21 mouse cellular contexts compared by ENCODE assay signal in the genomic region with DNA sequence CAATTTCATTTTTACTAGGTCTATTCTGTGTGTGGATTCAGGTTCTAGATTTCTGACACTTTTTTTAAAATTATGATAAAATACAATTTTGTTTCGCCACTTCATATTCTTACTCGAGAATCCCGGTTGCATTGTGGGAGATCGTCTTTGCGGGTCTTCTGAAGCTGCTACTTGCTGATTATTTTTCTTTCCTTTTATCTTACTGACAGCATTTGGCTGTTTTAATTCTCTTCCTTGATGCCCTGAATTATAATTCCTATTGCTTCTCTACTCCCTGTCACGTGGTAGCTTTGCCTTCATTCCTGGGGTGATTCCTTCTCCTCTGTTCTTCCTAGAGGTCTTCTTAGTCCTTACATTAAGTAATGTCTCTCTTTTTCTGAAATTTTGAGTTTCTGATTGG.
DNase-seq lines count a peak whose midpoint lies in the region; ATAC-seq and TF ChIP-seq lines count a peak whose summit lies in the region.
"Had no signal": no experiment of that assay in that cellular context is flagged by ENCODE, and none has a peak within 500 bp of the region (broad histone marks: within the 10 kb centered on the region; RNA-seq: fewer than 3 reads in every experiment).

No protein-coding gene starts in this region.

- no peaks in the 10 kb centered on the region for H3K9me3 ChIP-seq in MEL (replicated peaks; ENCODE audit: insufficient read depth, low read length)
- H3K9me3 ChIP-seq: embryonic facial prominence, embryonic 10.5 days; embryonic facial prominence, embryonic 12.5 days; forebrain, embryonic 10.5 days; forebrain, embryonic 12.5 days had no signal

- no peak for TF ChIP-seq EP300 in MEL (IDR thresholded peaks at IDR 0.05; ENCODE audit: low read depth in 1 of 2, low read length in 2 of 2)

- H3K27me3 ChIP-seq in MEL (ENCODE audit: control insufficient read depth in 1 of 2, insufficient read depth in 2 of 2, low read length in 2 of 2), result no peaks in the 10 kb centered on the region
- H3K27me3 ChIP-seq: embryonic facial prominence, embryonic 12.5 days; forebrain, embryonic 12.5 days; Patski had no signal

- H3K36me3 ChIP-seq in MEL (ENCODE audit: control insufficient read depth in 1 of 2, insufficient read depth in 2 of 2, low read length in 2 of 2), result no peaks in the 10 kb centered on the region; a peak in 1 of 4 replicates
- H3K36me3 ChIP-seq: embryonic facial prominence, embryonic 10.5 days; embryonic facial prominence, embryonic 12.5 days; forebrain, embryonic 10.5 days; forebrain, embryonic 12.5 days had no signal

- ATAC-seq in erythroid progenitor cell, adult 5-6 weeks (replicated peaks; ENCODE audit: low FRiP score, poor library complexity, severe bottlenecking), result peak; percentile 57
- peak; percentile 93 for ATAC-seq in megakaryocyte-erythroid progenitor cell, adult 5-6 weeks (replicated peaks; ENCODE audit: low FRiP score, low TSS enrichment, poor library complexity, severe bottlenecking)
- no peak for ATAC-seq in granulocyte monocyte progenitor cell, adult 5-6 weeks (replicated peaks; ENCODE audit: poor library complexity, severe bottlenecking)
- ATAC-seq: activated CD4-positive, CD25-positive, alpha-beta regulatory T cell, adult 4 months; forebrain, embryonic 14.5 days; forebrain, embryonic 16.5 days; Patski had no signal

- no peak overlapping the region for H3K27ac ChIP-seq in MEL (ENCODE audit: control insufficient read depth, low read depth, low read length)
- H3K27ac ChIP-seq: embryonic facial prominence, embryonic 10.5 days; embryonic facial prominence, embryonic 12.5 days; forebrain, embryonic 10.5 days; forebrain, embryonic 12.5 days had no signal

- H3K4me3 ChIP-seq in MEL (ENCODE audit: control insufficient read depth in 1 of 2, insufficient read depth in 1 of 2, low read depth in 2 of 2, low read length in 2 of 2), result no peak overlapping the region
- H3K4me3 ChIP-seq: embryonic facial prominence, embryonic 10.5 days; embryonic facial prominence, embryonic 12.5 days; forebrain, embryonic 10.5 days; forebrain, embryonic 12.5 days had no signal

- peak; percentile 4 for DNase-seq in MEL (ENCODE audit: low read depth, low spot score)
- DNase-seq in left cerebral cortex, adult 8-10 months (ENCODE audit: low spot score in 2 of 2), result no peak
- DNase-seq: adrenal gland, adult 8-10 months; adrenal gland, postnatal 14 days; adrenal gland, postnatal 36 days; cerebellum, adult 11-12 months; cerebellum, adult 2 months; cerebellum, adult 9-10 months; cerebellum, postnatal 14 days; cerebellum, postnatal 36 days had no signal

- no peak overlapping the region for H3K9ac ChIP-seq in MEL (ENCODE audit: control insufficient read depth, low read depth, low read length, poor library complexity, severe bottlenecking)
- H3K9ac ChIP-seq: embryonic facial prominence, embryonic 12.5 days; forebrain, embryonic 12.5 days had no signal

- TF ChIP-seq RAD21 in MEL (IDR thresholded peaks at IDR 0.05; ENCODE audit: low read depth, low read length), result no peak

- H3K79me2 ChIP-seq in MEL (ENCODE audit: control insufficient read depth, insufficient read depth, low read length, poor library complexity), result no peaks in the 10 kb centered on the region

- no peak for TF ChIP-seq CTCF in MEL (IDR thresholded peaks at IDR 0.05 in 2 of 3, conservative IDR thresholded peaks at IDR 0.05 in 1 of 3; ENCODE audit: control insufficient read depth in 1 of 3, insufficient read depth in 1 of 3, low read depth in 2 of 3, low read length in 3 of 3, poor library complexity in 1 of 3, severe bottlenecking in 1 of 3)

- TF ChIP-seq POLR2A in MEL (IDR thresholded peaks at IDR 0.05; ENCODE audit: control insufficient read depth in 1 of 2, insufficient read depth in 1 of 2, low read depth in 1 of 2, low read length in 2 of 2, poor library complexity in 1 of 2), result no peak

- H3K4me1 ChIP-seq in MEL (ENCODE audit: control insufficient read depth in 1 of 2, insufficient read depth in 2 of 2, low read length in 2 of 2), result no peaks in the 10 kb centered on the region; a peak in 1 of 4 replicates
- H3K4me1 ChIP-seq: embryonic facial prominence, embryonic 10.5 days; embryonic facial prominence, embryonic 12.5 days; forebrain, embryonic 10.5 days; forebrain, embryonic 12.5 days had no signal

TF ChIP-seq in MEL, 35 proteins besides CTCF, POLR2A, EP300 and RAD21:
- no peak for TF ChIP-seq USF1 (IDR thresholded peaks at IDR 0.05; ENCODE audit: low read depth, low read length)
- no peak for TF ChIP-seq MYB (IDR thresholded peaks at IDR 0.05; ENCODE audit: low read depth, low read length)
- TF ChIP-seq ELF1 (IDR thresholded peaks at IDR 0.05; ENCODE audit: low read depth, low read length), result no peak
- no peak for TF ChIP-seq KAT2A (conservative IDR thresholded peaks at IDR 0.05; ENCODE audit: low read depth, low read length)
- TF ChIP-seq ZKSCAN1 (IDR thresholded peaks at IDR 0.05; ENCODE audit: low read depth, low read length), result no peak
- TF ChIP-seq E2F4 (IDR thresholded peaks at IDR 0.05; ENCODE audit: borderline replicate concordance, low read depth, low read length), result no peak
- no peak for TF ChIP-seq ETS1 (IDR thresholded peaks at IDR 0.05; ENCODE audit: low read depth, low read length)
- TF ChIP-seq TAL1 (IDR thresholded peaks at IDR 0.05; ENCODE audit: low read length), result no peak
- TF ChIP-seq MAX (IDR thresholded peaks at IDR 0.05; ENCODE audit: low read length), result no peak
- no peak for TF ChIP-seq MYC (IDR thresholded peaks at IDR 0.05; ENCODE audit: low read depth, low read length)
- no peak for TF ChIP-seq UBTF (IDR thresholded peaks at IDR 0.05; ENCODE audit: borderline replicate concordance, insufficient read depth, low read depth, low read length)
- no peak for TF ChIP-seq MEF2A (IDR thresholded peaks at IDR 0.05; ENCODE audit: extremely low read depth, insufficient replicate concordance, low read depth, low read length, poor library complexity, severe bottlenecking)
- no peak for TF ChIP-seq NELFE (IDR thresholded peaks at IDR 0.05; ENCODE audit: low read depth, low read length)
- TF ChIP-seq MAZ (IDR thresholded peaks at IDR 0.05; ENCODE audit: low read depth, low read length), result no peak
- TF ChIP-seq ZMIZ1 (IDR thresholded peaks at IDR 0.05; ENCODE audit: low read depth, low read length), result no peak
- TF ChIP-seq USF2 (IDR thresholded peaks at IDR 0.05; ENCODE audit: borderline replicate concordance in 1 of 2, insufficient read depth in 1 of 2, low read depth in 1 of 2, low read length in 2 of 2), result no peak
- no peak for TF ChIP-seq GABPA (IDR thresholded peaks at IDR 0.05; ENCODE audit: low read depth, low read length)
- TF ChIP-seq POLR2AphosphoS2 (IDR thresholded peaks at IDR 0.05; ENCODE audit: low read length), result no peak
- TF ChIP-seq HCFC1 (IDR thresholded peaks at IDR 0.05; ENCODE audit: low read depth, low read length), result no peak
- no peak for TF ChIP-seq MXI1 (IDR thresholded peaks at IDR 0.05; ENCODE audit: low read depth, low read length)
